Mouse (Mus musculus) C2C12 (cell line): ENCODE data around the gene Gpc6.

Experiments
- CTCF ChIP-seq: IDR thresholded peaks from one replicate; pipeline ENCODE4 v1.5.1; 2011; ENCODE audit not compliant: control insufficient read depth, insufficient read depth, insufficient read length
- MAX ChIP-seq: IDR thresholded peaks from one replicate; pipeline ENCODE4 v1.6.1; 2011; ENCODE audit warnings: mild to moderate bottlenecking, control low read depth

DNA sequence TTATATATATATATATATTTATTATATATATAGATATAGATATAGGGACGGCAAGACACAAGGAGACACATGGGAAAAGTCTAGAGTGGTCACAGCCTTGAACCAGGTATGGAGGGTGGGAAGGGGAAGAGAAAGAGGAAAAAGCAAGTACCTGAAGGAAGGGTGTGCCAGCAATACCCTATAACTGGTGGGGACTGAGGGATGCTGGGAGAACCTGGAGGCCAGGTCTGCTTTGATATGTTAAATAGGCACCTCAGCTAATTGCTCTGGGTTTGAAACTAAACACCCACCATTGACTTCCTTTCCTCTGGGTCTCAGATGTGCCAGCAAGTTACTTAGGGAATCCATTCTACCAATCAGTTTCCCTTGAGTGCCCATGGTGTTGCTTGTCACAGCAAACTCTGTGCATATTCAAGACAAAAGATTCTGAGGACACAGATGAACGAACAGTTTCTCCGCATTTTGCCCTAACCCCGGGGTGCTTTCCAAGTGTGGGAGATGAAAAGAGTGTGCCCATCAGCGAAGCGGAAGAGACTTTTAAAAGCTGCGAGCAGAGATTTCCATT is 42.6 kb upstream of the Gpc6 start:
- no peak for TF ChIP-seq CTCF
- TF ChIP-seq MAX = no peak
